Mouse (Mus musculus): ENCODE measurements around the gene Med21.

The Med21 gene

GRCm38 (mm10) chr6:146678136-146679070, 36.1 kb downstream of the Med21 start:
- DNase-seq (ENCODE audit: low spot score), result no peak

- no peak for DNase-seq (ENCODE audit: low spot score)
Measured at GRCm38 (mm10) chr6:146683881-146684280, 41.5 kb downstream of the Med21 start.

- DNase-seq (ENCODE audit: low spot score), result no peak
Measured at GRCm38 (mm10) chr6:146685781-146686308, 43.5 kb downstream of the Med21 start.

GRCm38 (mm10) chr6:146686463-146687196, 44.3 kb downstream of the Med21 start:
- no peak for DNase-seq (ENCODE audit: low spot score)

DNA sequence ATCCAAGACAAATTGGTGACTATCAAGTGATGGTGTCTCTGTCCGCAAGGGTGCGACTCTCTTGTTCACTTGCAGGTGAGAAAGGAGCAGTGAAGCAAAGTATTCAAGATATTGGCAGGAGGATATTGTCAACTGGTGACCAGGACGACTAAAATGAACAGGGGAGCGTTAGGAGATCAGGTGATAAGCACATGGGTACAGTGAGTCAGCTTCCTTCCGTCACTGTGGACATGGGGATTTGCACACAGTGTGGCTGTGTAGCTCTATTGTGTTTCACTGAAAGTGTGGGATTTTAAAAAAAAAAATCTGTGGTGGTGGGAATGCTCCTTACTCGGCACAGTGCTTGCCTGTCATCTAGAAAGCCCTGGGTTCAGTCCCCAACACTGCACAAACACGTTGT, 45.7 kb downstream of the Med21 start:
- DNase-seq (ENCODE audit: low spot score), result no peak

GRCm38 (mm10) chr6:146688861-146689260, 46.5 kb downstream of the Med21 start:
- DNase-seq (ENCODE audit: low spot score), result no peak

- DNase-seq (ENCODE audit: low spot score), result no peak
Measured at GRCm38 (mm10) chr6:146697767-146698166, 55.4 kb downstream of the Med21 start.

DNA sequence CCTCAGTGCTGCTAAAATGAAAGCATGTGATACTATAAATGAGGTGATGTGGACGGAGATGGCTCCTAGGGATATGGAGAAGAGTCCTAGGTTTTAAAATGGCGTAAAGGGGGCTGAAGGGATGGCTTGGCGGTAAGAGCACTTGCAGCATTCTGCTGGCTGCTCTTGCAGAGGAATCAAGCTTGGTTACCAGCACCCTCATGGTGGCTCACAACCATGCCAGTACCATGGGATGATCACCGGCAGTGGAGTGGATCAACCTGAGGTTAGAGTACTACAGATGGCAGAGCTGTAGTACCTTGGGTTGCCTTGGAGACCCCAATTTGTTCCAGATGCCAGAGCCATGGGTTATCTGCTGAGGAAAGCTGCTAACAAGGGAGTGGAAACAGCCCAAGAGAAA, 56.0 kb downstream of the Med21 start:
- no peak for DNase-seq (ENCODE audit: low spot score)
